ENCODE assay signal across 9 mouse cellular contexts in genomic region chr9:52046686-52047085, GRCm38 (mm10). TPM values are rescaled to one million over a fixed set of nuclear protein-coding genes. Genes with fewer than 3 reads are reported as not detected.
DNase-seq lines count a peak whose midpoint lies in the region; ATAC-seq and TF ChIP-seq lines count a peak whose summit lies in the region.
"Had no signal": no experiment of that assay in that cellular context is flagged by ENCODE, and none has a peak within 500 bp of the region (broad histone marks: within the 10 kb centered on the region; RNA-seq: fewer than 3 reads in every experiment).

No protein-coding gene starts in this region.

- H3K9me3 ChIP-seq in forebrain, embryonic 11.5 days (ENCODE audit: control insufficient read depth, low read length) = no peaks in the 10 kb centered on the region
- no peaks in the 10 kb centered on the region for H3K9me3 ChIP-seq in midbrain, embryonic 12.5 days

- no peaks in the 10 kb centered on the region for H3K36me3 ChIP-seq in forebrain, embryonic 11.5 days (ENCODE audit: control insufficient read depth, insufficient read depth, low read length)
- no peaks in the 10 kb centered on the region for H3K36me3 ChIP-seq in midbrain, embryonic 12.5 days

- no peak for DNase-seq in gastrocnemius, adult 2 months
- DNase-seq in gastrocnemius, adult 18-20 months (ENCODE audit: low spot score) = no peak
- DNase-seq in forebrain, embryonic 11.5 days (ENCODE audit: low spot score) = no peak
- DNase-seq in kidney, adult 9 months = peak; percentile 78
- DNase-seq in thymus, postnatal 25 days = no peak
- no peak for DNase-seq in thymus, postnatal 14 days
- DNase-seq in left cerebral cortex, adult 9 months (ENCODE audit: low spot score in 2 of 2) = no peak
- DNase-seq: right cerebral cortex, adult 18-20 months had no signal

- no peak for ATAC-seq in forebrain, embryonic 11.5 days (replicated peaks; ENCODE audit: low FRiP score)
- ATAC-seq in midbrain, embryonic 12.5 days (ENCODE audit: low FRiP score, low read depth) = no peak

- H3K4me2 ChIP-seq in forebrain, embryonic 11.5 days (ENCODE audit: low read depth, low read length, severe bottlenecking) = peak overlapping the region; percentile 49; the same call in 1 of the 2 replicates
- peak overlapping the region; percentile 58 for H3K4me2 ChIP-seq in midbrain, embryonic 12.5 days (replicated peaks)

- H3K4me3 ChIP-seq in gastrocnemius, adult 2 months = peak overlapping the region; percentile 96
- H3K4me3 ChIP-seq in forebrain, embryonic 11.5 days (ENCODE audit: low read depth, low read length) = peak overlapping the region; percentile 89; the same call in 1 of the 2 replicates
- H3K4me3 ChIP-seq in midbrain, embryonic 12.5 days = peak overlapping the region; percentile 86

- intact Hi-C loops in gastrocnemius, adult 2 months (cut with DNase I) = loop anchor here (5.0 kb wide), 2 partner anchors 59 to 121 kb away; partner anchors contain the start of gene Zc3h12c

- peaks cover 6% of the 10 kb centered on the region; the same call in 1 of the 2 replicates for H3K4me1 ChIP-seq in forebrain, embryonic 11.5 days (replicated peaks; ENCODE audit: control insufficient read depth, insufficient read depth, low read length)
- peaks cover 26% of the 10 kb centered on the region for H3K4me1 ChIP-seq in midbrain, embryonic 12.5 days

- H3K27ac ChIP-seq in gastrocnemius, adult 2 months = peak overlapping the region; percentile 100
- H3K27ac ChIP-seq in forebrain, embryonic 11.5 days (ENCODE audit: low read depth, low read length) = no peak overlapping the region
- no peak overlapping the region for H3K27ac ChIP-seq in midbrain, embryonic 12.5 days (replicated peaks)

- TF ChIP-seq CTCF in gastrocnemius, adult 2 months (IDR thresholded peaks at IDR 0.05) = no peak

- peak overlapping the region; percentile 99; the same call in 1 of the 2 replicates for H3K9ac ChIP-seq in forebrain, embryonic 11.5 days (ENCODE audit: low read length)
- no peak overlapping the region for H3K9ac ChIP-seq in midbrain, embryonic 12.5 days (replicated peaks)

- 27% methylated on average over 5 of the region's 5 CpGs for WGBS in forebrain, embryonic 11.5 days
- 29% methylated on average over 5 of the region's 5 CpGs for WGBS in midbrain, embryonic 12.5 days

- no peaks in the 10 kb centered on the region for H3K27me3 ChIP-seq in forebrain, embryonic 11.5 days (ENCODE audit: control insufficient read depth, insufficient read depth, low read length)
- no peaks in the 10 kb centered on the region for H3K27me3 ChIP-seq in midbrain, embryonic 12.5 days

RNA-seq across cellular contexts. Expression of gene Rdx, which starts 0.3 kb away (rescaled TPM):
- 100 to 1,000 TPM; 118 to 125 TPM for total RNA-seq in gastrocnemius, adult 2 months (2021)
- 100 to 1,000 TPM; 119 TPM for total RNA-seq in gastrocnemius, adult 18-20 months (2021)
- polyA plus RNA-seq in forebrain, embryonic 11.5 days (2014; fragmentation: Nextera tagmentation; extraction: Ambion mirVana) = 192 and 209 TPM in 2 replicates
- 162 and 167 TPM in 2 replicates for polyA plus RNA-seq in midbrain, embryonic 12.5 days (2016; fragmentation: Nextera tagmentation; extraction: Ambion mirVana)
